In the genomic region with DNA sequence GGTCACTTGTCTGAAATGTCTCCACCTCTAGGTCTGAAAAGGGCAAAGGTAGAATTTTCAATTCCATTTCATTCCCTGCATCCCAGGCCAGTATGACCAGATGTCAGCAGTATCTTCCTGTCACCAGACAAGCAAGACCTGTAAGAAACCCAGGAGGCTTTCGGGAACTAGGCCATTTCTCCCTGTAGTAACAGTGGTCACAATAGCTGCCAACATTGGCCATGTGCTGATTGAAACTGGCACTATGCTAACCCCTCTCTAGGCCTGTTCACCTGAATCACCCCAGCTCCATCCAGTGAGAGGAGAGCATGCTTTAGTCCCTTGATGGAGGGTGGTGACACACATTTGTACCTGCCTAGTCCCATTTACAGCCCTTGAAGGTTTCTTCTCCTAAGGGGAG, we compare ENCODE assay signal across 18 mouse cellular contexts. TPM values are rescaled to one million over a fixed set of nuclear protein-coding genes. Genes with fewer than 3 reads are reported as not detected.
A peak's percentile ranks its signal among the peaks of the same experiment; 100 is the strongest.
DNase-seq lines count a peak whose midpoint lies in the region.
"Had no signal": no experiment of that assay in that cellular context is flagged by ENCODE, and none has a peak within 500 bp of the region (broad histone marks: within the 10 kb centered on the region; RNA-seq: fewer than 3 reads in every experiment).

No protein-coding gene starts in this region.

- 0 out of 2 replicates have a peak overlapping the region, but pooled peaks have one; percentile 3 for H3K27ac ChIP-seq in brown adipose tissue, adult 24 weeks (replicated peaks; ENCODE audit: low read depth, low read length)
- H3K27ac ChIP-seq: embryonic facial prominence, embryonic 12.5 days; embryonic facial prominence, embryonic 15.5 days; heart, adult 2 months; hindbrain, embryonic 12.5 days; hindbrain, embryonic 15.5 days had no signal

- peak; percentile 60 for DNase-seq in cerebellum, adult 11-12 months
- DNase-seq in cerebellum, postnatal 36 days: no peak
- DNase-seq in cerebellum, adult 9-10 months: peak; percentile 70
- DNase-seq in cerebellum, postnatal 4 days (ENCODE audit: low spot score in 2 of 2): no peak
- DNase-seq in heart, adult 8-10 months (ENCODE audit: low spot score): no peak
- DNase-seq: adrenal gland, postnatal 10 days; adrenal gland, postnatal 36 days; B cell, adult 2 months; forebrain, postnatal 0 days; gastrocnemius, postnatal 36 days; heart, adult 2 months; kidney, adult 2 months had no signal

- H3K4me1 ChIP-seq in brown adipose tissue, adult 24 weeks (ENCODE audit: control insufficient read depth, insufficient read depth, insufficient read length, low read length): peaks cover 54% of the 10 kb centered on the region
- H3K4me1 ChIP-seq: hindbrain, embryonic 12.5 days had no signal

- no peak overlapping the region for H3K4me3 ChIP-seq in brown adipose tissue, adult 24 weeks (ENCODE audit: insufficient read depth, low read depth, low read length)
- H3K4me3 ChIP-seq: embryonic facial prominence, embryonic 12.5 days; embryonic facial prominence, embryonic 15.5 days; heart, adult 2 months; hindbrain, embryonic 12.5 days; hindbrain, embryonic 15.5 days had no signal

RNA-seq across cellular contexts. Expression of a gene that starts 46.7 kb away (rescaled TPM):
- polyA plus RNA-seq in brown adipose tissue, adult 24 weeks (2012; ENCODE audit: insufficient read depth, insufficient read length, missing spikeins): 7.1 and 10.8 TPM in 2 replicates
- total RNA-seq in heart, adult 8-10 months (2022): 10 to 100 TPM; 37.7 to 46.3 (median 39.9) TPM
- total RNA-seq: granulocyte monocyte progenitor cell, adult 5-6 weeks had no signal

RNA-seq across cellular contexts. Expression of a gene that starts 56.2 kb away (rescaled TPM):
- 14.4 and 17.0 TPM in 2 replicates for polyA plus RNA-seq in brown adipose tissue, adult 24 weeks (2012; ENCODE audit: insufficient read depth, insufficient read length, missing spikeins)
- 10 to 100 TPM; 14.0 to 18.3 (median 16.3) TPM for total RNA-seq in heart, adult 8-10 months (2022)

Comparison
In these comparisons a context has a peak if more than half of its experiments do, and no peak if none do; other contexts are left out.
1. DNase-seq: peak in cerebellum, adult 11-12 months (single experiment) and cerebellum, adult 9-10 months (single experiment); none in cerebellum, postnatal 36 days (0 of 2), cerebellum, postnatal 4 days (0 of 2) and heart, adult 8-10 months (single experiment).